Mouse (Mus musculus) kidney, adult 8-10 months (tissue): ENCODE results near the gene Tmbim1.
"Not testable (repeated sequence)": the region's sequence is repeated elsewhere in the genome, so short reads cannot be mapped to it uniquely, and the experiment has no call there.

Experiments
- DNase-seq, 2 experiments: peaks; one replicate each; pipeline ENCODE4 v3.0.0; 2022

Tmbim1 gene

DNA sequence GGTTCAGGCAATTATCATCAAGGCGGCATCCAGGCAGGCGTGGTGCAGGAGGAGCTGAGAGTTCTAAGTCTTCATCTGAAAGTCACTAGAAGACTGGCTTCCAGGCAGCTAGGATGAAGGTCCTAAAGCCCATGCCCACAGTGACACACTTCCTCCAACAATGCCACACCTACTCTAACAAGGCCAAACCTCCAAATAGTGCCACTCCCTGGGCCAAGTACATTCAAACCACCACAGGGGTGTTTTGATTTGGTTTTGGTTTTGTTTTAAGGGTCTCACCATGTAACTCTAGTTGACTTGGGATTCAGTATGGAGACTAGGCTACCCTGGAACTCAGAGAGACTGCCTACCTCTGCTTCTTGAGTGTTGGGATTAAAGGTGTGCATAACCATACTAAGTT lies at the start of gene Tmbim1:
Tmbim1 (minus strand) TSS at position 101 of the 400 bp plus-strand sequence.
- no peak for DNase-seq

GRCm38 (mm10) chr1:74353453-74354229 lies 48.2 kb upstream of the Tmbim1 start:
- DNase-seq: no peak

DNA sequence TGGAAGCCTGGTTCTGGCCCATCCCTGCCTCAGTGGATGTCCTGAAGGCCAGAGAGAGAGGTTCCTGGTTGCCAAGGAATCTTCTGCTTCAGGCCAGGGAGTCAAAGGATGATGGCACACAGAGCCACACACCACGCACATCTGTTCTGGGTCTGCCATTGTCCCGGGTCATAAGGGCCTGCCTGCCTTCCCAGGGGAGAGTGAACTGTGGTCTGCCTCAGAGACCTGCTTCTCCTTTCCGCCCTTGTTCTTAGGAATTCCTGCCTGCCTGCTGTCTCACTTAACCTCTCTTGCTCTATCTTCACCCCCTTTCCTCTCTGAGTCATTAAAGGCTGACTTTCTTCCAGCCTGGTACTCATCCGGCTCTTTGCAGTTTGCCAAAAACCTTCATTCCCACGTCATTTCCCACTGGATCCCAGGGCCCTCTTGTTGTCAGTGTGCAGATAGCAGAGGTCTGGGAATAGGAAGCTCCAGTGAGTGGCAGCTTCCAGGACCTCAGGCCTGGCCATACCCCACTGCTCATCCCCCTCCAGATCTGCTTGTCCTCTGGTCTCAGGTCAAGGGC lies 47.2 kb upstream of the Tmbim1 start:
- DNase-seq: no peak

DNA sequence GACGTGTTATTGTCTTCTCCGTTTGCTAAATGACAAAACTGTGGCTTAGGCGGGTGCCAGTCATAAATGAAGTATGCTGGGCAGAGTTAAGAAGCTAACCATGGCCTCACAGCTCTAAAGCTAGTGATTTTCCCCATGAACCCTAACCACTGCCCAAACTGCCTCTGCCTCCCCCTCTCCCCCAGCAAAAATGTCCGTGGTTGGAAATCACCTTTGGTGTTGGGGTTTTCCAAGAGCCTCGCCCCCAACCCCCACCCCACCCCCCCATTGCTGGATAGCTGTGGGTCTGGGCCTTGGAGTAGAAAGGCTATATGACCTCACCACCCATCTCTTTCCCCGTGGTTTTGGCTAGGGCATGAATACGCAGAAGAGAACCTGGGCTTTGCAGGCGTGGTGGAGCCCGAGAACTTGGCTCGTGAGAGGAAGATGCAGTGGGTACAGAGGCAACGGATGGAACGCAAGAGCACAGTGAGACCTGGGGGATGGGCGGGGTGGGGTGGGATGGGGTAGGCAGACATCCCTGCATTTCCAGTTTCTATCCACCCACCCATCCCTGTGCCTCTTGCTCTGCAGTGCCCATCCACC lies 45.9 kb upstream of the Tmbim1 start:
- DNase-seq: no peak

DNA sequence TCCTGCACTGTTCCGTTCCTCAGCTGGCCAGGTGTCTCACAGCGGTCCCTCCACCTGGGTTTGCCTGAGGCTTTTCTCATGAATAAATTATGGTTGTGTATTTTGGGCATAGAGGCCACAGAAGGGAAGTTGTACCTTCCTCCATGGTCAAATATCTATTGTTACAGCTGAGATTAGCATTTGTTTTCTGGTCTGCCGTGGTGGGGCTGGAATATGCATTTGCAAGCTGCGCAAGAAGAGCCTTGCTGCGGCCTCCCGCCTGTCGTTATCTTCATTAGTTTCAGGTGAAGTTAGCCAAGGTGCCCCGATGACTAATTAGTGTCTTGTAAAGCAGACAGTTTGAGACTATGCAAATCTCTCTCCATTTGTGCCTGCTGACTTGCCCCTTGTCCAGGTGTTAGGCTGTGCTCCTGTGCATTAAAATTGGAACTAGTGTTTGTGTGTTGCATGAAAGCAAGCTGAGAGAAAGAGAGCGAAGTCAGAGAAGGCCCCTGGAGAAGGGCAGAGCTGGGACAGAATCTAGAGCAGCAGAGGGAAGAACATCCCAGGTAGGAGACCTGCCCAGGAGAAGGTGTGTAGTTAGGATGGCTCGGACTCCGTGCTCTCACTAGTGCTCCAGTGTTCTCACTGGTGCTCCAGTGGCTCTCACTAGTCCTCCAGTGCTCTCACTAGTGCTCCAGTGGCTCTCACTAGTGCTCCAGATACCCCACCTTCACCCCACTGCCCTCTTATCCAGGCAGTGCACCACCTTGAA lies 38.9 kb upstream of the Tmbim1 start:
- no peak for DNase-seq

DNA sequence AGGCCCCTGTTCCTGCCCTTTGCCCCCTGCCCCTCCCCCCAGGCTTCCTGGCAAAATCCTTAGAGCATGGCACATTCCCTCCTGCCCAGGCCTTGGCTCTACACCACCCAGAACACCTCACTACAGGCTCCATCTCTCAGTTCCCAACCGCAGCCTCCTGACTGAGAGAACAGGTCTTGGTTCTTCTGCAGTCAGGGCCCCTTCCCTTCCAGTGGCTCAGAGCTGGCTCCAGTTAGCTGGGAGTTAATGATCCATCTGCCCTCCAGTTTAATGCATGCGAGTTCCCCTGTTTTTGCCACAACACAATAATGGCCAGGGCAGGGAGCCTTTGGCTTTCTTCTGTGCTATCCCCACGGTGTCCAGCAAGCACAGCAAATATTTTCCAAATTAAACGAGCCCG lies 37.7 kb upstream of the Tmbim1 start:
- peak; percentile 66 to 72 for DNase-seq

- no peak for DNase-seq
Measured at GRCm38 (mm10) chr1:74342308-74342707, 36.9 kb upstream of the Tmbim1 start.

- no peak for DNase-seq
Measured at GRCm38 (mm10) chr1:74341898-74342297, 36.5 kb upstream of the Tmbim1 start.

- not testable (repeated sequence) for DNase-seq
Measured at GRCm38 (mm10) chr1:74340992-74341391, 35.6 kb upstream of the Tmbim1 start.

DNA sequence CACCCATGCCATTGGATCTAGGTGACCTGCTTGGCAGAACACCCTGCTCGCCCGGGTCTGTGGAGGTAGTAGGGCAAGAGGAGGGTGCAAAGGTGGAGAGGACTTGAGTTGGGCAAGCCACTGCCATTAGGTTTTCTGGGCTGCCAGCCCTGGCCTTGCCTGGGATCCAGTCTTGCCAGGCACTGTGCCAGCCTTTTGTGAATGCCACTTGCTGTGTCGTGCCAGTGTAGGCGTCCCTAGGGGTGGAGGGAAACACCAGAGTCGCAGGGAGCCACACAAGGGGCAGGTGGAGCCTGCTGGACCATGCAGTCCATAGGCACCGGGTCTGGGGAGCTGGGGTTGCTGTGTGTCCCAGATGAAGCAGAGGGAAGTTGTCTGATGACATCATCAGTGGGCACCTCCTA lies 34.9 kb upstream of the Tmbim1 start:
- DNase-seq: peak; percentile 83 to 85

- DNase-seq: no peak
Measured at GRCm38 (mm10) chr1:74339917-74340316, 34.5 kb upstream of the Tmbim1 start.

DNA sequence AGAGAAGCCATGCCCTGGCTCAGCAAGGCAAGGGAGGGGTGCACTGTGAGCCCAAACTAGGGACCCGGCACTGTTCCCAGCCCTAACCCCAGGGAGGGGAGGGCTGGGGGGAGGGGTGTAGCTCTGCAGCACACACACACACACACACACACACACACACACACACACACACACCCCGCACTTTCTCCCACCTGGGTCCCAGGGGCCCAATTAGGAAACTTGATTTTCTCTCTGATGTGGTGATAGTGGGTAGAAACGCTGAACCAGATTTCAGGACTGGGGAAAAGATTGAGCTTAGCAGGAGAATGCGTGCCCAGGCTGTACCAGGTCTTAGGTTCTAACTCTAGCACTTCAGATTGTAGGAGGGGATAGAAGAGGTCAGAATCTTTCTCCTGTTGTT lies 33.2 kb upstream of the Tmbim1 start:
- no peak for DNase-seq

GRCm38 (mm10) chr1:74338013-74338412 lies 32.6 kb upstream of the Tmbim1 start:
- no peak for DNase-seq

- DNase-seq: no peak
Measured at GRCm38 (mm10) chr1:74337241-74337771, 31.9 kb upstream of the Tmbim1 start.

DNA sequence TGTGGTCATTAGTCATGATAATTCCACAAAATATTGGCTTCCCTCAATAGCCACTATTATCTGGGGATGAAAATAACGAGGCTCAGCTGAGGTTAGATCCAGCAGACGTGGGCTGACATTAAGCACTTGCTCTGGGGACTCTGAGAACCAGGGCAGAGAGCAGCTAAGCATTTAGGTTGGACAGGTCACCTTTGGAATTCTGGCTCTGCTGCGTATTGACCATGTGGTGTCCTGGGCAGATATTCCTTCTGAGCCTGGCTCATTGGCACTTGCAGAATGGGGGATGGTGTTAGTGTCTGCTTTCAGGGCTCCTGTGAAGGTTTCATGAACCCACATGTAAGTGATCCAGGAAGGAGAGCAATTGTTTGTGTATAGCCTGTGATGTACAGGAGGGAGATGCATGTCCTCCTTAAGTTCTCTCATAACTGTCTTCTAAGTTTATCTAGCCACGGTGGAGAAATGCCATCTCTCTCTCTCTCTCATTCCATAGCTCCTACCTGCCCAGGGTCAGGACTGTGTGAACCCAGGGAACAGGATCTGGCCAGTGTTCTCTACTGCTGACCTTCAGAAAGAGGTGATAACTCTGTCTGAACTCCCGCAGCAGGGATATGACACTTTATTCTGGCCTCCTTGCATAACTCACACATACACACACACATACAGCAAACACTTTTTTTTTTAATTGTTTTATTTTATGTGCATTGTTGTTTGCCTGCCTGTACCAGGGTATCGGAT lies 30.2 kb upstream of the Tmbim1 start:
- peak in 1 of 2 experiments; percentile 56 for DNase-seq

DNA sequence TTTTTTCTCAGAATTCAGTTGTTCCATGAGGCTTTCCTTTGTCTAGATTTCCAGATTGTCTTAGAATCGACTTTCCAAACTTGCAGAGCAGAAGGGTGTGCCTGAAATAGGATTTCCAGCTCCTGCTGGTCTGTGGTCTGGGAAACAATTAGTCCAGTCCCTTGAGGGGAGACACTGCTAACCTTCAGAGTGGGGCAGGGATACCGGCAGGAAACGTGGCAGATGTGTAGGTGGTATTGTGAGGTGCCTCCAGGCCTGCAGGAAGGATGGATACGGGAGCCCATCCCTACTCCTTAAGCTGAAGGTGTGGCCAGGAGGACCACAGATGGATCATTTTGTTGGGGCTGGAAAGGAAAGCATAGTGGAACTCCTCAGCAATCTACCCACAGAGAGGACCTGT lies 29.6 kb upstream of the Tmbim1 start:
- DNase-seq: no peak

GRCm38 (mm10) chr1:74334607-74335006 lies 29.2 kb upstream of the Tmbim1 start:
- no peak for DNase-seq

- DNase-seq: no peak
Measured at GRCm38 (mm10) chr1:74332930-74333329, 27.5 kb upstream of the Tmbim1 start.

GRCm38 (mm10) chr1:74332241-74332763 lies 26.9 kb upstream of the Tmbim1 start:
- DNase-seq: peak; percentile 98 to 99

- peak in 1 of 2 experiments; percentile 21 for DNase-seq
Measured at GRCm38 (mm10) chr1:74331046-74331681, 25.7 kb upstream of the Tmbim1 start.

- peak; percentile 25 to 56 for DNase-seq
Measured at GRCm38 (mm10) chr1:74329899-74330431, 24.5 kb upstream of the Tmbim1 start.
